Mouse (Mus musculus) right cerebral cortex, postnatal 25 days (tissue): ENCODE data around the gene Mok.
A peak's percentile ranks its signal among the peaks of the same experiment; 100 is the strongest.

Source experiments
- DNase-seq: peaks from one replicate; pipeline ENCODE4 v3.0.0; 2022

Mok gene

DNA sequence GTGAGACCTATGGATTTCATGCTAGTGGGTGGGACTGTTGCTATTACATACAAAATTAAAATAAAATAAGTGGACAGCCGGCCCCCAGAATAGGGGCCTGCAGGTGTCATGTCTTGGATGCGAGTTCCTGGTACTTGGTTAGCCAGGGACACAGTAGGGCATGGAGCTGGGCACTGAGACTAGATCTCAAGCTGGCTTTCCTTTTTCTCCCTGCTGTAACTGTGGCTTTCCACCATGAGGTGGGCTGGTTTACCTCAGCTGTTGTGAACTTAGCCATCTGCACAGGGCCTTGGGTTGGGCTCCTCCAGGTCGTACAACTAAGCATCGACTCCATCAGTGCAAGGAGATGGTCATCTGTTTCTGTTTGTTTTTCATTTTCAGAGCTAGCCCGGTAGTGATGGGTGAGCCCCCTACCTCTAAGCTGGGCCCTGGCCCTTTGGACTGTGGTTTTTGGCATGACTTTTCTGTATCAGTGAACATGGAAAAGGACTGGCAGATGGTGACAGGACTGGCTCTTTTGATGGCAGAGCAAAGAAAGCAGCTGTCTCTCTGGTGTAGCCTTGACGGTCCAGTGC is 5.5 kb upstream of the Mok start:
- DNase-seq, result no peak

DNA sequence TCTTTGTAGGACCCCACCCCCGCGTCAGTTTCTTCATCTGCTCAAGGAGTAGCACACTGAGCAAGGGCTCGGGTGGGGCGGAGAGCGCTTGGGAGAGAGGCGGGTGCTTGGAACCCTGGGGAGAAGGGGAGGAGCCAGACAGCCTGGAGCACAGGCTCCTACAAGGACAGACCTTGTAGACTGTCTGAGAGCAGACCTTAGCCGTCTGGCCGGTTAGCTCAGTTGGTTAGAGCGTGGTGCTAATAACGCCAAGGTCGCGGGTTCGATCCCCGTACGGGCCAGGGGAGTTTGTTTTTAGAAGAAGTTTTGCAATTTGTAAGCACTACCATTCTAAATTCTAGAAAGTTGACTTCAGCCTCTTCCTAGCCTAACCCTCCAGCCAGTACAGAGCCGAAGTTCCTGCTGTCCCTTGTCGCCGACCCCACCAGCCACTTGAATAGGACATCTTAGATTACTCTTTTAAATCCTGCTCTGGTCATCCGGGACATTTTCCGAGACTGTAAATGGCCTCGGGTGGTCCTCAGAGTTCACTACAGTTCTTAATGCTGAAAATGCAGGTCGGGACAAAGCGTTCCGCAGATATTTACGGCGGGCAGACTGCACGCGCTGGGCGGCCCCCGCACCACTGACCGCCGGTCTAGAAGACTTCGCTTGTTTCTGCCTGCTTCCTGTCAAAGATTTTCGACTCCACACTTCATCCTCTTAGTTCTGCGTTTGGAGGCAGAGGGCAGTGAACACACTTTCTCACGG is 4.6 kb upstream of the Mok start:
- peak; percentile 77 for DNase-seq

DNA sequence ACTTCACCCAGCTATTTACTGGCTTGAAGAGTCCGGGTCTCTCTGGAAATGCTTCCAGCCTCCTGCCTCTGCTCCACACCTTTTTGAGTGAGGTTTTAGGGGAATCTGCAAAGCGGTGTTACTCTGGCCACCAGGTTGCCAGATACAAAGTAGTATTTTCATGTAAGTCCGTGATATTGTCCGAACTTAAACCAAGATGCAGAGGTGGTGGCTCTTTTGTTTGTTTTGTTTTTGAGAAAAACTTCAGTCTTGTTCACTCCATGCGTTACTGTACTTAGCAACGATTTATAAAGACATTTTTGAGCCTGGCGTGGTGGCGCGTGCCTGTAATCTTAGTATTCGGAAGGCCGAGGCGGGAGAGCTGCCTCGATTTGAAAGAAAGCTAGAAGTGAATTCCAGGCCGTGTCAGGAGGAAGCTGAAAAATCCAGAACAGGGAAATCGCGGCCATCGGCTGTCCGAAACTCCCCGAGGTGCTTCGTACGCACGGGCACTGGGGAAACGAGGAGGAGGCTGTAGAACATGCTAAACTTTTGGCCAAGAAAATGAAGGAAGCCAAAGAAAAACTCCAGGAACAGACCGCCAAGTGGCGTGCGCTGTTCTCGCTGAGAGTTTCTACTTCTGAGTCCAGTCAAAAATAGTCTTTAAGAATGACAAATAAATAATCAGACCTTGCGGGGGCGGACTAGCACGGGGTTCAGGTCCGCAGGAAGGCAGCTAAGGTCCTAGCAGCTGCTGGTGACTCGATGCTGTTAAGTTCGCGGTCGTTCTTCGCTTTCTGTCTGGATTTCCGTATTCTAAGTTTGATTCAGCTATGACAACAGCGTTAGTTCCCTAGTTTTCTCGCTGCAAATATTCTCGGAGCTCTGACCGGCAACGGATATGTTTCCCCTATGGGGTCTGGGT is 3.7 kb upstream of the Mok start:
- DNase-seq, result no peak

DNA sequence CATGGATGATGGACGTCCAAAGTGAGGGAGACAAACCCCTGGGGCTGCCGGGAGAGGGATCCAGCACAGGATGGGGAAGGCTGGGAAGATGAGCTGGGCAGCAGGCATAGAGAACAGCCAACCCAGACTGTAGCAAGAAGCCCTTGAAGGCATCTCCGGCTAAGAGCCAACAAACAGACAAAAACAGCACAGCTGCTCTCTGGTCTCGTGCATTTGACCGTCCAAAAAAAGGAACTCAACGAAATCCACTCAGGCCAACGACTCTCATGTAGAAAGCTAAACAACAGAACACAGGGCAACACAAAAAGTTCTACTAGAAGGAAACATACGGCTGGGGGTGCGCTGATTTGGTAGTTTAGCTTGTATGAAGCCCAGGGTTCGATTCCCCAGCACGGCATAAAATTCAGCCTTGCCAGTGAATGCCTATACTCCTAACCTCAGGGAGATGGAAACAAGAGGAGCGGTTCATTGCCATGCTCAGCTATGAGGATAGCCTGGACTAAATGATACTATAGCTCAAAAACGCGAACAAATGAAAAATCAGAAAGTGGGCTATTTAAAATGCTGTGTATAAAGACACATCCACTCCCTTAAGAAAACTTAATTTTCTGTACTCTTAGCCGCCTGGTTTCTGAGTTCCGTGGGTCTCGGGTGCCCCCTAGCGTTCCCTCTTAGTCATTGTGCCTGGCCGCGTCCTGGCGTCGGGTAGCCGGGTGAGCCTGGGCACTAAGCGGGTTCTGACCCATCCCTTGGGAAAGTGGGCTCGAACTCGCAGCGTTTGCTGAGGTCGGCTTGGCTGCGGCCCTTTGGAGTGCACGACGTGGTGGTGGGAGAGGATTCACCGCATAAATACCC is 2.7 kb upstream of the Mok start:
- peak; percentile 76 for DNase-seq

DNA sequence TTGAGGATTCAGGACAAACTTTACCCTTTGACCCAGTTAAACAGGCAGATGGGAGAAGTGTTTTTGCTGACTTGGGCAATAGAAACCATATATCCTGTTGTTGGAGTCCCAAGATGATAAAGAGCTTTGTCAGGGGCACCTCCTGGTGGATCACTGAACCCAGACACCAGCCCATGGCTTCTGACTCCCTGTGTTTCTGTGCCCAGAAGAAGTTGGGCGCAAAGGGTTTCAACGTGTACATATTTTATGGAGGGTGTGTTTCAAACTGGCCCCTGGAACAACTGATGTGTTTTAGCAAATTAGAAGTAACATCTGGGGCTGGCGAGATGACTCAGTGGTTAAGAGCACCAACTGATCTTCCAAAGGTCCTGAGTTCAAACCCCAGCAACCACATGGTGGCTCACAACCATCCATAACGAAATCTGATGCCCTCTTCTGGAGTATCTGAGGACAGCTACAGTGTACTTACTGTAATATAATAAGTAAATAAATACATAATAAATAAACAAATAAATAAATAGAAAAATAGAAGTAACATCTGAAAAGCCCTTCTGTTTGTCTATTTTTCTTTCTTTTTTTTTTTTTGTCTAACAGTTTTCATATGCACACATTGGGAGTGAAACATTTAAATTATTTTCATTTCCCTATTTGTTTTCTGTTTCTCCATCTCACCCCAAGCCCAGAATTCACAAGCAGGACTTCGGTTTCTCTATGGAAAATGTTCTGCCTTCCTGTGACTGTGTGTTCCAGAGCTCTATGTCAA is 1.2 kb upstream of the Mok start:
- DNase-seq, result no peak

DNA sequence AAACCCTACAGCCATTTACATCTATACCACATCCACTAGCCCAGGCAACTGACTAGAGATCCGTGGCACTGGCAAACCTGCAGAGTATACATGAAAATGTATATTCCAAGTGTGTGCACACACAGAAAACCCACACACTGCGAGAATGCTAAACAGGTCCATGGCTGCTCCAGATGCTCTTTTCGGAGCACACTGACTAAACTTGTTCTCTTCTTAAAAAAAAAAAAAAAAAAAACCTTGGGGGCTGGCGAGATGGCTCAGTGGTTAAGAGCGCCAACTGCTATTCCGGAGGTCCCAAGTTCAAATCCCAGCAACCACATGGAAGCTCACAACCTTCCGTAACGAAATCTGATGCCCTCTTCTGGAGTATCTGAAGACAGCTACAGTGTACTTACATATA is 2.9 kb downstream of the Mok start:
- no peak for DNase-seq

DNA sequence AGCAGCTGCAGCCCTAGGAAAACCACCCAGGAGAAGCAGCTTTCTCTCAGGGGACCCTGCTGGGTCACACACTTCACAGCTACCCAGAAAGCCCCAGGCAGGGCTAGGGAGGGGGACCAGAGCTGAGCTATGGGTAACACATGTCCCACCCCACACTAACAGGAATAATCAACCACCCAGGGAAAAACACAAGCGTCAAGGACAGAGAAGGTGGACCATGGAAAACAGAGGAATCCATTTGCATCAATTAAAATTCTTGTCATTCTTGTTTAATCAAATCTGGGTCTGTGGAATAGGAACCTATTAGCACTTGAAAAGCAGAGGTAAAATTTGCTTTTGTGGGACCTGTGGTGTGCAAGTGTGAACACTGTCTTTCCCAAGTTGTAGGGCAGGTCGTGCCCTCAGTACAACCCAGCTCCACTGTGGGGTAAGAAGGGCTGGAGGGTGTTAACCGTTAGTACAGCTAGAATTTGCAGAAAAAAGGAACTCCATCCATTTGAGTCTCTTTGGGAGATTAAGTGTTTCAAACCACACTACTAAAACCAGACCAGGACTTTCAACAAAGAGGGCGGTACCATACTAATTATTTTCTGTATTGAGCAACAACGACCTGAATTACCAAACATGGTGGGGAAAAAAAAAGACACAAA is 3.4 kb downstream of the Mok start:
- no peak for DNase-seq

DNA sequence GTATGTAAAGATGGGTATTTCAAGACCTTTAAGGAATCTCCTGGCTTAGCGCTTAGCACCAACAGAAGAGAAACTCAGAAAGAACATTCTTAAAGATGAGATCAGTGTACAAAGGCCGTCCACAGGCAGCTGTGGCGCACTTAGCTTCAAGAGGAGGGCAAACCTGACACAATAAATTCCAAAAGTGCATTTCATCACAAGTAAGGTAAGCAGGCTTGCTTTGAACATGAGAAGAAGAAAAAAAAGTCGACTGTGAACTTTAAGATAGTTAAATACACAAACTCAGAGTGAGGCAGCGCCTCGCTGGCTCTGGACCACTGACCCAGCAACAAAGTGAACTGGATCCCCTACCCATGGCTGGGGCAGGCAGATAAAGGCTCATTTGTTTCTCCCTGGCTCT is 4.0 kb downstream of the Mok start:
- no peak for DNase-seq

DNA sequence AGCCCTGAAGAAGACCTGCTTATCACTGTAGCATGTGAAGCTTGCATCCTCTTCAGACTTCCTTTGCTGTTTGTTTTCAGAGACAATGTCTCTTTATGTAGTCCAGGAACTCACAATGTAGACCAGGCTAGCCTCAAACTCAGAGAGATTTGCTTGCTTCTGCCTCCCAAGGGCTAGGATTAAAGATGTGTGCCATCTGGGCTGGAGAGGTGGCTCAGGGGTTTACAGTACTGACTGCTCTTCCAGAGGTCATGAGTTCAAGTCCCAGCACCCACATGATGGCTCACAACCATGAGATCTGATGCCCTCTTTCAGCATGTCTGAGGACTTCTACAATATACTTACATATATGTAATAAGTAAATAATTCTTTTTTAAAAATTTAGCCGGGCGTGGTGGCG is 5.6 kb downstream of the Mok start:
- no peak for DNase-seq

DNA sequence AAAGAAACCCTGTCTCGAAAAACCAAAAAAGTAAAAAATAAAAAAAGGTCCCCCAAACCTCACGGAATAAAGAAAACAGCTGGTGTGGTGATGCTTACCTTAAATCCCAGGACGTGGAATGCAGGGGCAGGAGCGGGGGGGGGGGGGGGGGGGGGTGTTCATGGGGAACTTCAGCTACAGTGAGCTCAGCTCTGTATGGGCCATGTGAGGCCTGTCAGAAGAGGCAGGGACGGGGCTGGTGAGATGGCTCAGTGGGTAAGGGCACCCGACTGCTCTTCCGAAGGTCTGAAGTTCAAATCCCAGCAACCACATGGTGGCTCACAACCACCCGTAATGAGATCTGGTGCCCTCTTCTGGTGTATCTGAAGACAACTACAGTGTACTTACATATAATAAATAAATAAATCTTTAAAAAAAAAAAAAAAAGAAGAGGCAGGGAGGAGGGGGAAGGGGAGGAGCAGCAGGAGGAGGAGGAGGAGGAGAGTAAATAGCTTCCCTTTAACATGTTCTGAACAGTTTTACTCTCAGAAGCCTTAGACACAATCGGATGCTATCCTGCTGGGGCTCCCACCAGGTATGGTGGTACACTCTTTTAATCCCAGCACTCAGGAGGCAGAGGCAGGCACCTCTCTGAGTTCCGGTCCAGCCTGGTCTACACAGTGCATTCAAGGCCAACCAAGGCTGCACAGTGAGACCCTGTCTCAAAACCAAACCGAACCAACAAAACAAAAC is 10.3 kb downstream of the Mok start:
- no peak for DNase-seq

DNA sequence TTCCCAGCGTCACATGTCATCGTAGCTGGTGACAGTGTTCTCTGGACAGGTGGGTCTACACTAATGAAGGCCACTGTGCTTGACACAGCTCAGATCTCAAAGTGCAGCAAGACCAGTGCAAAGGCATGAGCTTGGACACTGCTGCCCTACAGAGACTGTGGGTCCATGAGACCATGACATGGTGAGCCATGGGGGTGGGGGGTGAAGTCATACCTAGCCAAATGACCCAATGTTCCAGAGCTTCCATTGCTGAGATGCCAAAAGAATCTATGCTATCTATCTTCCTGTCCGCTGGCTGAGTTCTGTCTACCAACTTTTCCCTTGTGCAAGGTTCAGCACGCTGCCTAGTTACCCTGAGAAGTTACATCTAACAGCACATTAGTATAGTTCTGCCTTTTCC is 11.8 kb downstream of the Mok start:
- DNase-seq, result no peak

DNA sequence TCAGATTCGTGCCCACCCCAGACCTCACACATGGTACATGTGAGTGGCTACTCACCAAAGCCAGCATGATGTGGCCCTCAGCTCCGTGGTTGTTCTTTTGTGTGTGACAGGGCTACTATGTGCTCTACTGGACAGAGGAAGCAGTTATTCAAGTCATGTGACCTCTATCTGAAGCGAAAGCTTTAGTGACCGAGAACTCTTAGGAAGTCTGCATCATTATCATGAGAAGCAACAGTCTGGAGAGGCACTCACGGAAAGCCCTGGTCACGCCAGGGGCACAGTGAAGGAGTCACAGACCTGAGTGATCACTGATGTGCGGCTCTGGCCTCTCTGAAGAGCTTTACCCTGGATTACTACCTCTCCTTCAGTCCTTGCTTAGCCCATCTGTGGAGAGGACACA is 18.4 kb downstream of the Mok start:
- DNase-seq, result no peak

DNA sequence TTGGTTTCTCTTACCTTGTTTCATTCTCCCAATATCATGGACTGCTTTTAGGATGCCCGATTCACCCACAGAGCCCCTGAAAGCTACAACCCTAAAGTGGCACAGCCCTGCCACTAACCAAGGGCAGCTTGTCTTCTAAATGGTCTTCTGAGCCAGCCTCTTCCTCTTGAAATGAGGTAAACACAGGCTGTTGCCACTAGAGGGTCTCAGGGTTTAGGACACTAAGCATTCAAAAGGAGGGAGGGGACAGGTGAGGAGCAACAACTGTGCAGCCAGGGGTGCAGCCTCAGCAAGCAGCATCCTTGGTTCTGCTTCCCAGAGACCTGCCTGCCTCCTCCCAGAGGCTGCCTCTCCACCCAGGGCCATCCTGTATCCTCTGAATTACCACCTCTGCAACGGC is 19.0 kb downstream of the Mok start:
- no peak for DNase-seq

DNA sequence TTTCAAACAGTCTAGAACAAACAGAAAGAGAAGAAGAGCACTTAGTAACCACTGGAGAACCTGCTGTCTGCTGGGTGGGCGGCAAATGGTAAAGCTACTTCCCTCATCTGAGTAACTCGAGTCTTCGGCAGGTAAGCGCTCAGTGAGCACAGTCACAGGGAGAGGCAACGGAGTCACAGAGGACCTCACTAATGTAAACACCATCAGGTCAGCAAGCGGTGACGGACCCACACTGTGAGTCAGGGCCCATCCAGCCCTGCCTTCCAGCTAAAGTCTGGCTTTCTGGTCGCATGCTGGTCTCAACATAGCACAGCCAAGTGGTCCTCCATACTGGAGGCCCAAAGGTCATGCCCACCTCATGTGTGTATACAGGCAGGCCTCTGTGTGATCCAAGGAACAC is 21.4 kb downstream of the Mok start:
- no peak for DNase-seq

DNA sequence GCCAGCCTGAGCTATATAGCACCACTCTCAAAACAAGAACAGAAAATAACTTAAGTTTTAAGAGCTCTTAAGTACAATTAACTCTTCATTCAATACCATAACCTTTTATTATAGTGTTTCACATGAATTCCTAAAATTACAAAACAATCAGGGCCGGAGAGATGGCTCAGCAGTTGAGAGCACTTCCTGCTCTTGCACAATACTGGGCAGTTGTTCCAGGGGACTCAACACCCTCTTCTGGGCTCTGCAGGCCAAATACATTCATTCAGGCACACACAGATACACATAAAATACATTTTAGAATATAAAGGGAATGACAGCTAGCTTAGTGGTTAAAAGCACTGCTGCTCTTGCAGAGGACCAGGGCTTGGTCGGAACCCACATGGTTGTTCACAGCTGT is 23.9 kb downstream of the Mok start:
- no peak for DNase-seq

DNA sequence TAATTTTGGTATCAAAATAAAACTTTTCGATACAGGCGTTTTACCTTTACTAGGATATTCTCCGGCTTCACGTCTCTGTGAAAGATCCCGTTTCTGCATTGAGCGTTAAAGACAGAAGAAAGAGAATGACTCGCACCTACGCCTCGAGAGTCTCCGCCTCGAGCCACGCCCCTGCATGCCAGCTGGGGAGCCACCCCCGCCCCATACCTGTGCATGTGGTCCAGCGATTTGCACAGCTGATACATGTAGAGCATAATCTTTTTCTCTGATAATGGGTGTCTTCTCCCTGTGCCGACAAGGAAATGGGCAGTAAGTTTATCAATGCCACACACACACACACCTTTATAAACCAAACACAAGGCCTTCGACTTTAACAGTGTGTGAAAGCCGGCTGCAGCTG is 25.8 kb downstream of the Mok start:
- DNase-seq, result no peak

DNA sequence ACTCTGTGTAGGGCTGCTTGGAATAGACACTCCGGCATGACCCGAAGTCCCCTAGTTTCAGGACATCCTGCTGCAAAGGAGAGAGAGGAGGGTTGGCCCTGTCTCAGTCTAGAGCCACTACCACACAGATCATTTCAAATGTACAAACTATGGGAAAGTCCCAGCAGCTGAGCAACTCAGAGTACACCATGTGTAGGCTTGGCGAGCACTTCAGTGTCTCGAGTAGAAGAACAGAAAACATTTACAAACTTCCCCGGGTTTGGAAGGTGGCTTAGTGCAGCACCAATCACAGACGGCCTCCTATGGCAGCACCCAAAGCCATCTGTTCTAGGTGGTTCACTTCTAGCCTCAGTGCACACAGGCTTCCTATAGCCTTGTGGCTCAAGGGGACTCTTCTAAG is 27.1 kb downstream of the Mok start:
- DNase-seq, result no peak

DNA sequence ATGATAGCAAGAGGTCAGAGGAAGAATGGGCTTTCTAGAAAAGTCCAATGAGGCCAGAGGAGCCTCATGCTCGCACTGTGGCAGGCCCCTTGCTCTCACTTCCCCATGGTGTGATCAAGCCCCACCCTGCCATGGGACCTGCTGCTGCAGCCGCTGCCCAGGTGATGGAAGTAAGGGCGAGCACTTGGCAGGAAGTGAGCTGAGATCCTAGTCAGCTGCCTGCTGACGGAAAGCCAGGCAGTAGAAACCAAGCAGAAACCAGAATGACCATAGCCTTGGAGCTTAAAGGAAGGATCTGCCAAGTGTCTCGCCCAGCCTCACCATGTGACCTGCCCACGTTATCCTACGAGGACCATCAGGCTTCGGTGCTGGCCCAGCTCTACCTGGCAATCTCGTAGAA is 27.6 kb downstream of the Mok start:
- DNase-seq, result no peak

DNA sequence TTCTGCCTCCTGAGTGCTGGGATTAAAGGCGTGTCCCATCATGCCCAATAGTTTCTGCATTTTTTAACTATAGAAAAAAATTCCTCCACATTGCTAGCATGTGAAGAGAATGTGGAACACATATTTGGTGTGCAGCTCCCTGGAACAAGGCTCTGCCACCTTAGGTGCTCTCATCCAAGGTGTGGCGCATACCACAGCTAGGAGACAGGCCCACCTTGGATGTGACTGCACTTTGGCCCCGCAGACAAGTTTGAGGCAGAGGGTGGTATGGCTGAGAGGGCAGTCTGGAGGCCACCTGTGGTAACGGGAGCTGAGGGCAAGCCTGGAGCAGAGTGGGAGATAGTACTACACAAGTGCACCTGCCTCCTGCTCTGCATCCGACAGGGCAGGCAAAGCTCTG is 31.9 kb downstream of the Mok start:
- DNase-seq, result no peak

DNA sequence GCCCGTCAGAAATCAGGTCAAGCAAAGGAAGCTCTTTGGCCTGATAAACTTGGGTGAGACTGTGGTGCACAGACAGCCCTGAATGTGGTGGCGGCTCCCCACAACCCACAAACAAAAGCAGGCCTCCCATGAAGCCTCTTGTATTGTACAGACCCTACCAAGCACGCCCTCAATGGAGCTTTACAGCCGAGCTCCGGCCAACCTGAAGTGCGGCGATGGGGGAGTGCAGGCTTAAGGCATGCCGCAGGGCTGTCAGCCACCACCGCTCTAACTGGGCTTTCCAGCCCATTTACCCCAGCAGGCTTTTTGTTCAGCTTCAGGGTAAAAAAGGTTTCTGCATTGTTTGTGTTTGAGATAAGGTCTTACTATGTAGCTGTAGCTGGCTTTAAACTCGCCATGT is 32.3 kb downstream of the Mok start:
- DNase-seq, result no peak
